Mouse (Mus musculus): ENCODE results near the gene Sppl2c.
"Not testable (repeated sequence)": the region's sequence is repeated elsewhere in the genome, so short reads cannot be mapped to it uniquely, and the experiment has no call there.

The Sppl2c gene

DNA sequence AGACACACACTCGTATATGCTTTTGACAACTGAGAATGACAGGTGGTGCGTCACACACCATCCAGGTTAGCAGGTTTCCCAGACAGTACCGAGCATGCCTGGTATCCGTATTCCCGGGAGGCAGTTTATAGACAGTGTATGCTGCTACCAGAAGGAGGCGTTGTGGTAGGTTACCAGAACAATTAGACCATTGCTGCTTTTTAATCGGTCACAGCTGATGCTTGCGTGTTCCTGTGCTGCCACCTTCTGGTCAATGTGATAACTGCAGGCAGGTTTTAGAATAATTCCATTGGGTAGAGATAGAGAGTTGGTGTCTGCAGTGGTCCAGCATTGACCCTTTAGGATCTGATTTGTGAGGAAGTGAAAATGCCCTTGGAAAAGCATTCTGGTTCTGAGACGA is 9.7 kb downstream of the Sppl2c start:
- peak; percentile 82 for DNase-seq (ENCODE audit: low spot score)

DNA sequence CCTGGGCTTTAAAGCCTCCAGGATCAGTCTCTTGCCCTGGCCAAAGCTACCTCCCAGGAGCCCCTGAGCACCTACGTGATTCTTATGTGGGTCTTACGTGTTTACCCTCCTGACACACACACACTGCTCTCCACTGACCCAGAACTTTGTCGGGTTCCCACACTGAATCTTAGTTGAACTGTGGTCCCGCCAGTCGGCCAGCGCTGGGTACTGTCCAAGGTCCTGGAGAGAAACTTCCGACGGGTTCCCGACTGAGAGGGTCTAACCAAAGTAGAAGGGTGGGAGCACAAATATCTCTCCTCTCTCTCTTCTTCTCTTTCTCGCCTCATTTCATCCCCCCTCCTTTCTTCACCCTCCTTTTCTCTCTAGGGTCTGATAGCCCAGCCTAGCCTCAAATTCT is 11.7 kb downstream of the Sppl2c start:
- DNase-seq (ENCODE audit: low spot score): peak; percentile 8

DNA sequence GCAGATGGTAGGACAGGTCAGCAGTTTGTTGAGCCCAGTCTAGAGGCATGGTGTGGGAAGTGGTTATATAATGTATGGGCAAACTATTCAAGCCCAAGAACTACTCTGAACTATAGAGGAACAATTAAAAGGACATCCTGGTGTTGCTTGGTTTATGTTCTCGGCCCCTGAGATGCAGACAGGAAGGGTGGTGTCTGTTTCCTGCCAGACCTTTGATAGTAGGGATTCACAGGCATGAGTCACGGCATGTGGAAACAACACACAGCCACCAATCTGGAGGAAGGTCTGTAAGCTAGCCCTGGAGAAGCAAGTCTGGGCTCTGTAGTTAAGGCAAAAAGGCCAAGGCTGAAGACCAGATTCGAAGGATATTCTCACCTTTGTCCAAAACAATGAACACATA is 17.1 kb downstream of the Sppl2c start:
- DNase-seq (ENCODE audit: low spot score): no peak

DNA sequence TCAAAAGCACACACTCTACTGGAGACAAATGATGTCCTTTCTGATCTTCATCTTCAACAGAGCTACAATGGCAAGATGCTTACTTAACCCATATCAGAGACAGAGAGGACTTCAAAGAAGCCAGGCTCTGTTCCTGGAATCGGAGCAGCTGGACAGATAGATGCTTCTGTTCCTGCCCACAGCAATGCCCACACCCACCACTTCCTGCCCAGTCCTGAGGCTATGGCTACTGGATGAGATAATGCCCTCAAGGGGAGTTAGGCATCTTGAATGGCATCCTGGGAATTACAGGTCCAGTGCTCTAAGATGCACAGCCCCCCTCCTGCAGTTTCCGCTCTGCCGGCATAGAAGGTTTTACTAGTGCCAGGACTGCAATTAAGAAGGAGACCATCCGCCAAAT is 20.4 kb downstream of the Sppl2c start:
- no peak for DNase-seq (ENCODE audit: low spot score)

DNA sequence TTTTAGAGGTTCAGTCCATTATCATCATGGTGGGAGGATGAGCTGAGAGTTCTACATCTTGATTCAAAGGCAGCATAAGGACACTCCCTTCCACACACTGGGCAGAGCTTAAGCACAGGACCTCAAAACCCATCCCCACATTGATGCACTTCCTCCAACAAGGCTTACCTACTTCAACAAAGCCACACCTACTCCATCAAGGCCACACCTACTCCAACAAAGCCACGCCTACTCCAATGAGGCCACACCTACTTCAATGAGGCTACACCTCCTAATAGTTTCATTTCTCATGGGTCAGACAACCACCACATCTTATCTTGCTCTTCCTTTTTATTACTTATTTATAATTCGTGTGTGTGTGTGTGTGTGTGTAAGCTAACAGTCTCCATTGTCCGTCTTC is 22.9 kb downstream of the Sppl2c start:
- no peak for DNase-seq (ENCODE audit: low spot score)

DNA sequence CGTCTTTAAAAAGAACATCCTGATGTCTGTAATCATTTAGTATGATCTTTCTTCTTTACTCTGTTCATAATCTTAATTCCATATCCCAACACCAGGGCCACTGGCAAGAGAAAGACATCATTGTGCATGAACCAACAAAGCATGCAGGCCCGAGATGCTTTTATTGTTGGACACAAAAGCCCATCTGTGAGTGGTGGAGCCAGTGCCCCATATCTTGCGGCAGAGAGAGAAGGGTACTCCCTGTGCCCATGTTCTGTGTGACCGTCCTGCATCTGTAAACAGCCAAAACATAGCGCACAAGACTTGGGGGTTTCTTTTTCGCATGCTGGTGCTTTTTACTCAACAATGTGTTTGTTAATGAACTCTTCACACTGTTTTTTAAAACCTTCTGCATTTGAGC is 25.1 kb downstream of the Sppl2c start:
- no peak for DNase-seq (ENCODE audit: low spot score)

DNA sequence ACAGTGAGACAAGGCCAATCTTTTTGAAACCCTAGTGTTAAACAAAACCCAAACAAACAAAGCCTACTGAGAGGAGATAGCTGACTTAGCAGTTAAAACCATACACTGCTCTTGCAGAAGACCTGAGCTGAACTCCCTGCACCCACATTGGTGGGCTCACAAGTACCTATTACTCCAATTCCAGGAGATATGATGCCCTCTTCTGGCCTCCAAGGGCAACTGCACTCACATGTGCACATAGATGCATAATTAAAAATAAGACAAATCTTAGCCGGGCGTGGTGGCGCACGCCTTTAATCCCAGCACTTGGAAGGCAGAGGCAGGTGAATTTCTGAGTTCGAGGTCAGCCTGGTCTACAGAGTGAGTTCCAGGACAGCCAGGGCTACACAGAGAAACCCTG is 28.0 kb downstream of the Sppl2c start:
- not testable (repeated sequence) for DNase-seq (ENCODE audit: low spot score)

DNA sequence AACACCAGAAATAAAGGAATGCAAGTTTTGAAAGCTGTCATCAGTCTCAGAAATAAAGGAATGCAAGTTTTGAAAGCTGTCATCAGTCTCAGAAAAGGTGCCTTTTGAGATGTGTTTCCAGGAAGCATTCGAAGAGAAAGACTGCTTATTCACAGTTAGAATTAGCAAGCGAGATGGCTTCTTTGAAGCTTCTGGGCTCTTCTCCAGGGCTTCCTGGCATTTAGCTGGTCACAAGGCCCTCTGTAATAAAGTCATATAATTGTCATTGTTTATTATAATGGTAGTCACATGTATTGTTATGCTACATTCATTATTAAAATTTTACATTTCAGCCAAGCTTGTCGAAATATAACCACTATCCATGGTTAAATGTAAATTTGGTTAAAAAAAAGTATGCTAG is 31.9 kb downstream of the Sppl2c start:
- DNase-seq (ENCODE audit: low spot score): peak; percentile 10

DNA sequence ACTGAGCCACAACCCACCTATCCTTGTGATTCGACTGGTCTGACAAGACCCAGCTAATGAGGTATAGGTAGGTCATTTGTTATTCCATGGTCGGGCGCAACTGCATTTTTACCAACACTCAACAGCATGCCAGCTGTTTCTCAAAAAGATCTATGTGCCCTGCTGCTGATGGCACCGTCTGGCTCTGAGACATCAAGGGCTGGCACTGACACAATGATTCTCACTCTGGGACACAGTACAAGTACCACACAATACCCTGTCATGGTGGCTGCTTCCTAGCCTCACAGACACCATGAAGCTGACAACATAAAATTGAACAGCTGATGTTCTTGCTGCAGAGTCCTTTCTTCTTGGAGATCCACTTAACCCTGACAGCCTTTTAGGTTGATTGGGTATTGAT is 34.2 kb downstream of the Sppl2c start:
- DNase-seq (ENCODE audit: low spot score): no peak

DNA sequence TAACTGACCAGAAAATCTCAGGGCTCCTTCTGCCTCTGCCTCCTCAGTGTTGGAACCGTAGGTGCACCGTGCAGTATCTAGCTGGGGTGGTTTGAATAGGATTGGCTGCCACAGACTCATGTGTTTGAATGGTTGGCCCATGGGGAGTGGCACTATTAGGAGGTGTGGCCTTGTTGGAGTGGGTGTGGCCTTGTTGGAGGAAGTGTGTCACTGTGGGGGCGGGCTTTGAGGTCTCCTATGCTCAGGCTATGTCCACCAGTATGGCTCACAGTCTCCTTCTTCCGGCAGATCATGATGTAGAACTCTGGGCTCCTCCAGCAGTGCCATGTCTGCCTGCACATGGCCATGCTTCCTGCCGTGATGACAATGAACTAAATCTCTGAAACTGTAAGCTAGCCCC is 35.6 kb downstream of the Sppl2c start:
- no peak for DNase-seq (ENCODE audit: low spot score)

DNA sequence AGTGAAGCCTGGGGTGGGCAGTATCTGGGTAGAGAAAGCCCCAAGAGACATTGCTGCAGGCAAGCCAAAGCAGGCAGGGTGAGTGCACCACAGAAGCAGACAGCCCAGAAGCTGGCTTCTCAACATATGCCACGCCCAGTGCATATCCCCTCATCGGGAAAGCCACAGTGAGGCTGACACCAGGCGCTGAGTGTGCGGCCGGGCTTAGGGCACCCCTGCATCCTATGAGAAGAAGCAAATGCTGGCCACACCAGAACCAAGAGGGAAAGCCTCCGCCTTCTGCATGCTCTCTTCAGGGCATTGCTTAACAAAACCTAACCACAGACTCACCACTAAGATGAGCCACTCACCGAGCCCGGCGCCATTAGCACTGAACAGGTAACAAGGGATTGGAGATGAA is 37.2 kb downstream of the Sppl2c start:
- DNase-seq (ENCODE audit: low spot score): no peak

DNA sequence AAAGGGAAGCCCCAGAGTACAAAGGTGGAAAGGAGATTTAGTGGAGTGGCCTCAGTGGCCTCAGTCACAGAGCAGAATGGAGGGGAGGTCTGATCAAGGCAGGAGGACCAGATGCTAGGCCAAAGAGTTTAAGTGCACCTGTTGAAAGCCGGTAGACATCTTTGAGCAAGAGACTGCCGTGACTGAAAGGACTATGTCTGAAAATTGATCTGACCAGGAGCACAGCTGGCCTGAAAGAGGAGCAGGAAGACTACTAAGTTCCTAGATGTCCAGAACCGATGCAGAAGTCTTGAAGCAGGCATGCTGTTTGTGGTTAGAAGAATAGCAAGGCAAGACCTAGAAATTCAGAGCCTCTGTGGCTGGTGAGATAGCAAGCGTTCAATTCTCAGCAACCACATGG is 43.3 kb downstream of the Sppl2c start:
- DNase-seq (ENCODE audit: low spot score): no peak

DNA sequence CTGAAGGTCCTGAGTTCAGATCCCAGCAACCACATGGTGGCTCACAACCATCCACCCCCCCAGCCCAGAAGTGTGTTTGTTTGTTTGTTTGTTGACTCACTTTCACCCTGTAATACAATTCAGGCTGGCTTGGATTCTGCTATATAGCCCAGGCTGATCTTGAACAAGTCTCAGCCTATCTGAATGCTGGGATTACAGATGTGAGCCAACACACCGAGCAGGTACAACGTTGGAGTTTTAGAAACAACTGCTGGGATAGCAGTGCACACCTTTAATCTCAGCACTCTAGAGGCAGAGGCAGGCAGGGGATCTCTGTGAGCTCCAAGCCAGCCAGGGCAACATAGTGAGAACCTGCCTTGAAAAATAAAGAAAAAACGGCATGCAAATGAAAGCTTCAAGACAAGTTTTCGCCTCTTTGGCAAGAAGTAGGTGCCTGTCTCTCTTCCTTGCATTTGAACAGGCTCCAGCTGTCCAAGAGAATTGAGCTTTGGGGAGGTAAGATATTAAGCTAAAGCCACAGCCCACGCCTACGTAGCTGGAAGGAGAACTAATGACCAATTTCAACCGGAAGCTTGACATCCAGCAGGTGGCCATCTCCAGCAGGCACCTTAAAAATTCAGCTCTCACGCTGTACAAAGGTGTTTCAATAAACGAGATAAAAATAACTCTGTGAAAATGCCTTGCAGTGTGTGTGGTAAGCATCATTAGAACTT is 44.1 kb downstream of the Sppl2c start:
- no peak for DNase-seq (ENCODE audit: low spot score)

DNA sequence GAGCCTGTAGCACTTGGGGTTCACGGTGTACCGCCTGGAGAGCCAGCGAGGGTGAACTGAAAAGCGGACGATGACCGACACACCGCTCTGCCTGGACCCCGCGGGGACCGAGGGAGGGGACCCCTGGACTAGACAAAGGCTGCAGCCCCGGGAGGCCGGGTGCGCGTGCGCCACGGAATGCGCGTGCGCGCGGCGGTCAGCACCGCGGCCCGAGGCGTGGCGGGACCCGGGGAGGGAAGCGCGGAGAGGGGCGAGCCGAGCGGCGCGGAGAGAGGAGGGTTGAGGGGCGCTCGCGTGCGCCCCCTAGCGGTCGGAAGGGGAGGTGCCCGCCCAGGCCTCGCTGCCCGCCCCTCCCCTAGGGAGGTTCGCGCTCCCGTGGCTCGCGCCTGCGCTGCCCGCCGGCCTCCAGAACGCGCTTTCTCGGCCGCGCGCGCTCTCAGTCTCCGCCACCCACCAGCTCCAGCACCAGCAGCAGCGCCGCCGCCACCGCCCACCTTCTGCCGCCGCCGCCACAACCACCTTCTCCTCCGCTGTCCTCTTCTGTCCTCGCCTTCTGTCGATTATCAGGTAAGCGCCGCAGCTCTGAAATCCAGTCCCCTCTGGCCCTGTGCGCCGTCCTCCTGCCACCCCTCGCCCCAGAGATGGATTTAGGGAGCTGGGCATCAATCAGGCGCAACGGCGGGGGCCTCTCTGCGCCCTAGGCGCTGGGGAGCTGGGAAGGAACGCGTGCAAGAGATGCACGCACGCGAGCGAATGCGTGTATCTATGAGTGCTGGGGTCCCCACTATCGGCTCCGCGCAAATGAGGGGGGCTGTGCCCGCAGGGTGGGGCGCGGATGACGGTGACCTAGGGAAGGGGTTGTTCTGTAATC is 45.1 kb downstream of the Sppl2c start, which contains the start of gene Mapt:
Gene Mapt, plus strand, starts transcription at position 350 of the 871 bp plus-strand sequence.
- DNase-seq (ENCODE audit: low spot score): peak; percentile 10

DNA sequence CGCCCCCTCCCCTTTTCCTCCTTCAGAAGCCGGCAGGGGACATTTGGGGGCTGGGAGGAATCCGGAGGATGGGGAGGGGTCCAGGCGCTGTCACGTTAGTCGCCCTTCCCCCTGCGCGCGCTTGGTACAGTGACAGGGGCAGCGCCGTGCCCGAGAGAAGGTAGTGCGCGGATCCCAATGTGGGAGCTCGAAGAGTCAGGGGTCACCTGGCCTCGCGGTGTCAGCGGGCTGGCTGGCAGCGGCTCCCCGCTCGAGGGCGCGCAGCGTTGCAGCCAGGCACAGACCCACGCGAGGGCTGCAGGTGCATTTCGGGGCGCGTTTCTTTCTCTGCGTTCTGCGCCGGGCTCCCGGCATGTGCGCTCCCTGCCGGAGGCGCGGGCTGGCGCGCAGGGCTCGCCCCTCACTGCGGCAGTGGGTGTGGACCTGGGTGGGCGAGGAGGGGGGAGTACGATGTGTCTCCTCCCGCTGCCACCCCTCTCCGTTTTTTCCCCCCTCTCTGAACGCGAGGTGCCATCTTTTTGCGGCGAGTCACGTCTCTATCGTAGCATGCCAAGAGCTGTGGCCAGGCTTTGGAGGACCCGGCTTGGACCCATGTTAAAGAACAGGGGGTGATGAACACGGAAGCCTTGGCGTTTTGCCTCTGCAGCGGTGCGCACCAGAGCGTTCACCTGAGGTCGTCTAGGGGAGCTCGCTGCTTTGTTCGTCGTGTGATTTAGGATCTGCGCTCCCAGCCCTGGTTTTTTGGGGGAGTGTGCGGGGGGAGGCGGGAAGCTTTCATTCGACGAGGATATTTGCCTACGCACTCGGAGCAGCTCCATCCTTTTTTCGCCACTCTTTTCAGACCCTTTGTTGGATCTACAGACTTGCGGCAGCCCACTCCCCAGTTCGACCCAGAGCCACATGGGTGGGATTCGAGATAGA is 46.3 kb downstream of the Sppl2c start:
- DNase-seq (ENCODE audit: low spot score): no peak

DNA sequence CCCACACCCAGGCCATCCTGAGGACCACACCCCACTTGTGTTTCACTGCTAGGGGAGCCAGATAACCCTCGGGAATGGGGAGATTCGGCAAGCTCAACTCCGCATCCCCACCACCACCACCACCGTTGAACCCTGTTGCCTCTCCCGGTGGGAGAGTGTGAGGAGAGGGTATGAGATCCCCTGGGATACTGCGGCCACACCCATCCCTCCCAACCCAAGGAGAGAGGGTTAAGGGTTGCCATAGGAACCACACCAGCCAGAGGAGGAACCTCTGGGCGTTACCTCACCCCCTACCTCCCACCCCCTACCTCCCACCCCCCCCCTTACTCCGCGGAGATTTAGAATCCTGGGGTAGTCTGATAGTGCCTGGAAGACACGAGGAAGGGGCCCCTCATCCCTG is 47.0 kb downstream of the Sppl2c start:
- DNase-seq (ENCODE audit: low spot score): no peak

DNA sequence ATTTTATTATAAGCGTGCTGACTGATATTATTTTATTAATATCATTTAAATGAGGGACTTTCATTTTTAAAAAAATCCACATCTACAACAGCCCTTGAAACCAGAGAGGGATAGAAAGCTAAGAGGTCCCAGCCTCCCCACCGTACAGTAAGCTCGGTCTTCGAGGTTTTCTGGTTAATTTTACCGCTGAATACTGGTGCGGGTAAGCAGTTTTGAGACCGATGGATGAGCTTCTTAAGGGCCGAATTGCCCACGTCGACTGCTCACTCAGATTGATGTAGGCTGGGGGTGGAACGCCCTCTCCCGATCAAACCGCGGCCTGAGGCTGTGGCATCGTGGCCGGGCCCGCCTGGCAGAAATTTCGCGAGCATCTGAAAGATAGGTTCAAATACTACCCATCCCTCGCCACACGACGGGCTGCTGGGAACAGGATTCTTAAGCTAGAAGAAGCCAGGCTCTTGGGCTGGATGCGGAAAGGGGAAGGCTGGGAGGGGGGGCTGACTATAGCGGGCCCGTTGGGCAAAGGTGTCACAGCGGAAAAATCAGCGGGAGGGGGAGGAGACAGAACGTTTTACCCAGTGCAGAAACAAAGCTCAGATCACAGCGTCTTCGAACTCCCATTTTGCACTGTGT is 47.6 kb downstream of the Sppl2c start:
- no peak for DNase-seq (ENCODE audit: low spot score)

DNA sequence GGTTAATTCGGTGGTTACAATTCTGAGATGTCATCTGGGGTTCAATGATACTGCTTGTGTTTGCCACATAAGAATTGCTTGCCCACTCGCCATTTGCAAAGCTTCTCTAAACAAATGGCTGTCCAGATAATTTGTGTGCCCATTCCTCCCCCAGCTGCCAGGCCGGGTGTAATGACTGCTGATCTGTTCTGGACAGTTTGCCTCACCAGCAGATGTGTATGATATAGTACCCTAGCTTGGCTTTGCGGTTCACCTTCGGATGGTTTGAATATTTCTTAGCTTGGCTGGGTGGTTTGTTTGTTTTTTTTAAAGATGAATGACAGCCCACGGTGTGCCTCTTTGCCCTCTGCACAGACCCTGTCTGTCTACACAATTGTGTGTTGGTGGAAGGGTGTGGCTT is 48.6 kb downstream of the Sppl2c start:
- no peak for DNase-seq (ENCODE audit: low spot score)

DNA sequence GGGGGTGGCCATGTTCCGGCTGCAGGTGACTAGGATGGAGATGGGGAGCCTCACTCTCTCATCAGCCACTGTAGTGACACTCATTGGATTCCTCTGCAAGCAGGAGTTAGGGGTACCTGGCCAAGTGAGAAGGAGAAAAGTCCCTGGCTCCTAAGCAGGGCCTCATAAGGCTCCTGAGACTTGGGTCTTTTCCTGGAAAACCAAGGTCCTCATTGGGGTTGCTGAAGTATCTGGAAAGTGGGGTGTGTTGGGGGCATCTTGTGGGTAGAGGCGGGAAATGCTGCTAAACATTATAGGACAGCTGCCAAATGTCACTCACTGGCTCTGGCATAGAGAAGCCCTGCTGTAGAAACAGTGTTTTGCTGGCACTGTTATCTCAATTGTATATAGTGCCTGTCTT is 49.8 kb downstream of the Sppl2c start:
- no peak for DNase-seq (ENCODE audit: low spot score)

DNA sequence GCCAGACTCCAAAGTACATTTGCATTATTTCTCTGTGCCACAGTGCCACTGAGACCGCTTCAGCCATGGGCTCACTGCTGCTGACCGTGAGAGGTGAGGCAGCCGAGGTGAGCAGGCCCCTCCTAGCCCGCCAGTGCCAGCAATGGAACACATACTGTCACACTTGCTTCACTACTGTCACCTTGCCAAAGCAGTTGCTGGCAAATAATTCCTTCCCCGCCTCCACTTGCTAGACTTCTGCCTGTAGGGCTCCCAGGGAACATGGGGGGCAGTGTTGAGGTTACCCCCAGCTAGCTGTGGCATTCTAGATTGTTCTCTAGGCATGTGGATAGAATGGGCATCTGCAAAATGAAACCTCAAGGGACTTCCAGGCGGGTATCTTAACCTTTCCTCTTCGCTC is 51.1 kb downstream of the Sppl2c start:
- peak; percentile 70 for DNase-seq (ENCODE audit: low spot score)

DNA sequence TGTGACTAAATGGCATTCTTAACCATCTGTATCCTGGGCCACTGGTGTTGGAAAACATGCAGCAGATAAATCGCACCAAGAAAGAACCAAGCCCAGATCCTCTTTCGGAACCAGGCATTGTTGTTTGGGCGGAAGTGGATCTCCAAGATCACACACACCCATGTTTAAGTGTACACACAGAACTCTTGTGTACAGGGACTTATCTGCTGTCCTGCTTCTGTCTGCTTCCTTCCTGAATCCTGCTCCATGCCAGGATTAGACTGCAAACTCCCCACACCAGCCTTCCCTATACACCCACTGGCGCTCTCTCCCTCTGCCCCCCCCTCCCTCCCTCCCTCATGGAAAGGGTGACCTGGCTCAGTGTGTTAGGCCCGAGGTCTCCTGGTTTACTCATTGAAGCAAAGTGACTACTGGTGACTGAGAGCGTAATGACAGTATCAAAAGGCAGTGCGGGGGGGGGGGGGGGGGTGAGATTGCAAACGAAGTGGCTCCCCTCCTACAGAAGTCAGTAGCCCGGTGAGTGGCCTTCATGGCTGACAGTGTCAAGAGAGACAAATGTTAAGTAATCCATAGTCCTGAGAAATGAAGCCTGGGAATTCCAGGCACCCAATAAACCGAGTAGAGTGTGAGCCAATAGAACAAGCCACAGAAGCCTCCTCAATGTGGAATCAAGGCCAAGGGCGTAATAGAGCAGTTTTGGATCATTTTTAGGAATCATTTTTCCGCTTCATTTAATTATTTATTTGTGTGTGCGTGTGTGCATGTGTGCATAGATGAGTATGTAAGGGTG is 52.0 kb downstream of the Sppl2c start:
- no peak for DNase-seq (ENCODE audit: low spot score)
